Mouse (Mus musculus) olfactory bulb, adult 2 months (tissue): ENCODE measurements around the gene Cdc34. TPM values are rescaled to one million over a fixed set of nuclear protein-coding genes. Genes with fewer than 3 reads are reported as not detected.

Experiments
- H3K27ac ChIP-seq: fragments of 200-500 bp; 2 replicates; pipeline ENCODE4 v1.5.1; 2012; ENCODE audit warnings: low read depth, low read length; ENCODE audit not compliant: insufficient read depth
- H3K4me1 ChIP-seq: fragments of 200-500 bp; 2 replicates; pipeline ENCODE4 v1.6.1; 2012; ENCODE audit warnings: low read length; ENCODE audit not compliant: control insufficient read depth, insufficient read depth
- H3K4me3 ChIP-seq: fragments of 200-500 bp; 2 replicates; pipeline ENCODE4 v1.5.1; 2012; ENCODE audit warnings: mild to moderate bottlenecking, low read depth, low read length, moderate library complexity; ENCODE audit not compliant: insufficient read depth
- CTCF ChIP-seq: fragments of 200-500 bp; IDR thresholded peaks from 2 replicates; pipeline ENCODE4 v1.5.1; 2012; ENCODE audit warnings: low read depth, mild to moderate bottlenecking, low read length, moderate library complexity; ENCODE audit not compliant: insufficient read depth
- POLR2A ChIP-seq: fragments of 200-500 bp; IDR thresholded peaks from 2 replicates; pipeline ENCODE4 v1.6.1; 2012; ENCODE audit warnings: mild to moderate bottlenecking, low read depth, low read length, moderate library complexity; ENCODE audit not compliant: insufficient read depth
- WGBS: fragments of 180-500 bp; shearing (Covaris S2); methylation state at CpG from one replicate; pipeline ENCODE4 v1.1.7; 2018; 5-methylcytosine and 5-hydroxymethylcytosine counted together
- polyA plus RNA-seq: library from polyadenylated mRNA; stranded (reverse); fragments of >200 nt; gene quantifications from 2 replicates; pipeline ENCODE4 v1.2.4, GENCODE M21; 2012; ENCODE audit warnings: low replicate concordance; ENCODE audit not compliant: missing spikeins, insufficient read depth, insufficient read length

Cdc34 gene
- polyA plus RNA-seq, 1 experiment: not detected

GRCm38 (mm10) chr10:79652789-79653188, 29.2 kb upstream of the Cdc34 start:
- Histone ChIP-seq H3K4me1 (peaks cover 11% of the 10 kb centered on the region), H3K27ac (no peak overlapping the region), H3K4me3 (no peak overlapping the region)
- 81% methylated on average over 7 of the region's 7 CpGs for WGBS
- TF ChIP-seq CTCF (no peak), POLR2A (no peak)

GRCm38 (mm10) chr10:79654946-79655395, 27.0 kb upstream of the Cdc34 start:
- TF ChIP-seq CTCF (no peak), POLR2A (no peak)
- H3K4me3 ChIP-seq: no peak overlapping the region
- peak overlapping the region; percentile 89 for H3K27ac ChIP-seq
- H3K4me1 ChIP-seq: peaks cover 11% of the 10 kb centered on the region
- WGBS: 16% methylated on average over 1 of the region's 1 CpGs

GRCm38 (mm10) chr10:79658829-79659228, 23.2 kb upstream of the Cdc34 start:
- Histone ChIP-seq H3K4me3 (no peak overlapping the region), H3K4me1 (peaks cover 11% of the 10 kb centered on the region), H3K27ac (no peak overlapping the region)
- 32% methylated on average over 4 of the region's 4 CpGs for WGBS
- TF ChIP-seq CTCF: no peak
- TF ChIP-seq POLR2A: no peak

- H3K4me1 ChIP-seq: peaks cover 11% of the 10 kb centered on the region
- TF ChIP-seq POLR2A (no peak), CTCF (no peak)
- no peak overlapping the region for H3K4me3 ChIP-seq
- WGBS: 62% methylated on average over 2 of the region's 2 CpGs
- no peak overlapping the region for H3K27ac ChIP-seq
Measured at GRCm38 (mm10) chr10:79660298-79660697, 21.7 kb upstream of the Cdc34 start.

GRCm38 (mm10) chr10:79661861-79662260, 20.1 kb upstream of the Cdc34 start:
- peaks cover 5% of the 10 kb centered on the region; the same call in 1 of the 2 replicates for H3K4me1 ChIP-seq
- 62% methylated on average over 3 of the region's 3 CpGs for WGBS
- TF ChIP-seq POLR2A (no peak), CTCF (no peak)
- no peak overlapping the region for H3K27ac ChIP-seq
- H3K4me3 ChIP-seq: no peak overlapping the region

GRCm38 (mm10) chr10:79664131-79664665, 17.8 kb upstream of the Cdc34 start, which contains the start of gene Madcam1:
Gene Madcam1, plus strand, starts transcription at chr10:79664559.
- no peak within 1 kb of the TSS for H3K27ac ChIP-seq
- 12% methylated on average over 13 of the region's 13 CpGs for WGBS
- H3K4me1 ChIP-seq: peaks cover 8% of the 10 kb centered on the region
- H3K4me3 ChIP-seq: no peak within 1 kb of the TSS
- no peak for TF ChIP-seq POLR2A
- TF ChIP-seq CTCF: peak; percentile 84

GRCm38 (mm10) chr10:79665051-79665450, 16.9 kb upstream of the Cdc34 start:
- no peak for TF ChIP-seq POLR2A
- TF ChIP-seq CTCF: no peak
- H3K4me3 ChIP-seq: no peak overlapping the region
- peaks cover 9% of the 10 kb centered on the region for H3K4me1 ChIP-seq
- H3K27ac ChIP-seq: no peak overlapping the region
- 88% methylated on average over 8 of the region's 8 CpGs for WGBS

GRCm38 (mm10) chr10:79666493-79666892, 15.5 kb upstream of the Cdc34 start:
- Histone ChIP-seq H3K4me1 (peaks cover 19% of the 10 kb centered on the region), H3K27ac (no peak overlapping the region), H3K4me3 (no peak overlapping the region)
- 75% methylated on average over 9 of the region's 9 CpGs for WGBS
- TF ChIP-seq CTCF (no peak), POLR2A (no peak)

GRCm38 (mm10) chr10:79668076-79668475, 13.9 kb upstream of the Cdc34 start:
- WGBS: 74% methylated on average over 5 of the region's 5 CpGs
- Histone ChIP-seq H3K4me1 (peaks cover 24% of the 10 kb centered on the region), H3K27ac (peak overlapping the region; percentile 100), H3K4me3 (no peak overlapping the region)
- TF ChIP-seq POLR2A (no peak), CTCF (no peak)
